Mouse (Mus musculus) testis, postnatal 10 days (tissue): ENCODE measurements around the gene Xbp1.
"Not testable (repeated sequence)": the region's sequence is repeated elsewhere in the genome, so short reads cannot be mapped to it uniquely, and the experiment has no call there.

ENCODE experiments used
- DNase-seq: peaks from one replicate; pipeline ENCODE4 v3.0.0; 2021; ENCODE audit warnings: low spot score

Xbp1 gene

GRCm38 (mm10) chr11:5520412-5521265, at the start of gene Xbp1:
Gene Xbp1, plus strand, starts transcription at chr11:5520659.
- peak; percentile 97 for DNase-seq

GRCm38 (mm10) chr11:5474130-5474529, 46.3 kb upstream of the Xbp1 start:
- DNase-seq, result peak; percentile 73

GRCm38 (mm10) chr11:5475556-5476118, 44.8 kb upstream of the Xbp1 start:
- not testable (repeated sequence) for DNase-seq

GRCm38 (mm10) chr11:5476806-5477205, 43.7 kb upstream of the Xbp1 start:
- no peak for DNase-seq

- no peak for DNase-seq
Measured at GRCm38 (mm10) chr11:5478193-5478592, 42.3 kb upstream of the Xbp1 start.

- no peak for DNase-seq
Measured at GRCm38 (mm10) chr11:5478831-5479230, 41.6 kb upstream of the Xbp1 start.

GRCm38 (mm10) chr11:5482581-5482980, 37.9 kb upstream of the Xbp1 start:
- no peak for DNase-seq

GRCm38 (mm10) chr11:5485193-5486011, 35.1 kb upstream of the Xbp1 start:
- peak; percentile 88 for DNase-seq

- not testable (repeated sequence) for DNase-seq
Measured at GRCm38 (mm10) chr11:5489433-5489832, 31.0 kb upstream of the Xbp1 start.

- DNase-seq, result no peak
Measured at GRCm38 (mm10) chr11:5490989-5491656, 29.3 kb upstream of the Xbp1 start.

- DNase-seq, result no peak
Measured at GRCm38 (mm10) chr11:5491912-5492311, 28.5 kb upstream of the Xbp1 start.

- DNase-seq, result no peak
Measured at GRCm38 (mm10) chr11:5493869-5494268, 26.6 kb upstream of the Xbp1 start.

- no peak for DNase-seq
Measured at GRCm38 (mm10) chr11:5495286-5495832, 25.1 kb upstream of the Xbp1 start.

- no peak for DNase-seq
Measured at GRCm38 (mm10) chr11:5495906-5496305, 24.6 kb upstream of the Xbp1 start.

GRCm38 (mm10) chr11:5496559-5497248, 23.8 kb upstream of the Xbp1 start:
- DNase-seq, result no peak

GRCm38 (mm10) chr11:5498422-5498821, 22.0 kb upstream of the Xbp1 start:
- DNase-seq, result no peak

- no peak for DNase-seq
Measured at GRCm38 (mm10) chr11:5498931-5499661, 21.4 kb upstream of the Xbp1 start.

- no peak for DNase-seq
Measured at GRCm38 (mm10) chr11:5499961-5500644, 20.4 kb upstream of the Xbp1 start.

- DNase-seq, result no peak
Measured at GRCm38 (mm10) chr11:5500903-5501741, 19.3 kb upstream of the Xbp1 start.
